Mouse (Mus musculus) ES-E14 (cell line): ENCODE measurements around the gene Stmn1.

Experiments
- CHD2 ChIP-seq: IDR thresholded peaks from 2 replicates; pipeline ENCODE4 v1.6.1; 2014; ENCODE audit warnings: mild to moderate bottlenecking, low read depth, low read length, inconsistent platforms
- HCFC1 ChIP-seq: IDR thresholded peaks from 2 replicates; pipeline ENCODE4 v1.6.1; 2012; ENCODE audit warnings: low read length, inconsistent platforms, borderline replicate concordance; ENCODE audit not compliant: insufficient read depth
- ZC3H11A ChIP-seq: IDR thresholded peaks from 2 replicates; pipeline ENCODE4 v1.6.1; 2012; ENCODE audit warnings: low read depth, mild to moderate bottlenecking, inconsistent platforms, low read length, borderline replicate concordance
- ZNF384 ChIP-seq: IDR thresholded peaks from 2 replicates; pipeline ENCODE4 v1.6.1; 2012; ENCODE audit warnings: low read depth, low read length, inconsistent platforms

GRCm38 (mm10) chr4:134423949-134424348, 44.2 kb upstream of the Stmn1 start:
- TF ChIP-seq ZNF384 (no peak), HCFC1 (no peak), ZC3H11A (no peak), CHD2 (no peak)
